Mouse (Mus musculus): ENCODE data around the gene Sec23a. TPM values are rescaled to one million over a fixed set of nuclear protein-coding genes. Genes with fewer than 3 reads are reported as not detected.
A peak's percentile ranks its signal among the peaks of the same experiment; 100 is the strongest.
"Not testable (repeated sequence)": the region's sequence is repeated elsewhere in the genome, so short reads cannot be mapped to it uniquely, and the experiment has no call there.

The Sec23a gene
- polyA plus RNA-seq (2015; fragmentation: Nextera tagmentation; extraction: Ambion mirVana): 43.2 and 48.4 TPM in 2 replicates

- H3K36me3 ChIP-seq (replicated peaks; ENCODE audit: insufficient read depth, low read length): 0 out of 2 replicates have a peak, but pooled peaks cover 7% of the 10 kb centered on the region
- peak within 1 kb of the TSS; percentile 98 for H3K27ac ChIP-seq (ENCODE audit: low read depth)
- TF ChIP-seq EP300 (IDR thresholded peaks at IDR 0.05; ENCODE audit: low read depth) (peak; percentile 60; the same call in 1 of the 2 replicates), CTCF (IDR thresholded peaks at IDR 0.05; ENCODE audit: low read depth) (no peak)
- peak within 1 kb of the TSS; percentile 77 for H3K4me3 ChIP-seq (ENCODE audit: low read depth, low read length)
- peaks cover 10% of the 10 kb centered on the region for H3K4me1 ChIP-seq (ENCODE audit: insufficient read depth)
- ATAC-seq: peak; percentile 94
- H3K9ac ChIP-seq (replicated peaks): peak within 1 kb of the TSS; percentile 83
- H3K9me3 ChIP-seq (ENCODE audit: low read length): no peaks in the 10 kb centered on the region
- peak within 1 kb of the TSS; percentile 80 for H3K4me2 ChIP-seq (ENCODE audit: low read depth, low read length)
- WGBS (ENCODE audit: insufficient replicate concordance): under 1% methylated on average over 48 of the region's 48 CpGs
- peak; percentile 100 for DNase-seq
- H3K27me3 ChIP-seq (ENCODE audit: insufficient read depth, low read length): no peaks in the 10 kb centered on the region
Measured at GRCm38 (mm10) chr12:59011844-59012709, at the start of gene Sec23a. TSS of gene Sec23a (minus strand) at chr12:59012017.

DNA sequence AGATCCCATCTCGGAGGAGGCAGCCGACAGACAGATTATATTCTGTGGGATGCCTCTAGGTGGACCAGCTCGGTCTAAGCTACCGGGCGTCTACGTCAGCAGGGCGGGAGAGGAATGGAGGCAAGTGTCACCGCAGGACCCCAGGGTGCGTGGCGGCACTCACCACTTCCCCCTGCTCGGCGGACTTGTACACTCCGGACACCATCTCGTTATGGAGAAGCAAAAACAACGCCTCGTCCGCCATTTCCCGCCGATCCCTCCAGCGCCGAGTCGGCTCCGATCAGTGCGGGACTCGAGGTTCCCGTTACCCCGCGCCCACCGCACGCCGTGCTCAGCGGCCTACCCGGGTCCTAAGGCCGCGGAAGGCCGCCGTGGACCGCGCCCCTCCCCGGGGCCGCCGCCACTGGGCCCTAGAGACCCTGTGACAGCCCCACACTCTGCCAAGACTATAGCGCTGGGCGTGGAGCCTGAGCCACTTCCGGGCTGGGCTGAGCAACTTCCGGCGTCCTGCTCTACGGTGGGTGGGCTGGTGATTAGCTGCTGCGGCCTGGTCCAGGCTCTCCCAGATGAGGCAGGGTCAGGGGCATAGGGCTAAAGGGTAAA is 49.3 kb upstream of the Sec23a start, which contains the start of gene Trappc6b:
Gene Trappc6b (minus strand): TSS at position 480 of the 603 bp plus-strand sequence.
- Histone ChIP-seq H3K36me3 (replicated peaks; ENCODE audit: insufficient read depth, low read length) (peaks cover 4% of the 10 kb centered on the region), H3K9me3 (ENCODE audit: low read length) (no peaks in the 10 kb centered on the region), H3K4me1 (ENCODE audit: insufficient read depth) (peaks cover 16% of the 10 kb centered on the region; the same call in 1 of the 2 replicates), H3K27ac (ENCODE audit: low read depth) (peak within 1 kb of the TSS; percentile 94), H3K4me3 (ENCODE audit: low read depth, low read length) (peak within 1 kb of the TSS; percentile 91), H3K4me2 (ENCODE audit: low read depth, low read length) (peak within 1 kb of the TSS; percentile 82), H3K9ac (replicated peaks) (peak within 1 kb of the TSS; percentile 94), H3K27me3 (ENCODE audit: insufficient read depth, low read length) (no peaks in the 10 kb centered on the region)
- DNase-seq: peak; percentile 86
- peak; percentile 96 for ATAC-seq
- TF ChIP-seq CTCF (IDR thresholded peaks at IDR 0.05; ENCODE audit: low read depth): peak; percentile 45
- no peak for TF ChIP-seq EP300 (IDR thresholded peaks at IDR 0.05; ENCODE audit: low read depth)
- WGBS (ENCODE audit: insufficient replicate concordance): under 1% methylated on average over 49 of the region's 49 CpGs

DNA sequence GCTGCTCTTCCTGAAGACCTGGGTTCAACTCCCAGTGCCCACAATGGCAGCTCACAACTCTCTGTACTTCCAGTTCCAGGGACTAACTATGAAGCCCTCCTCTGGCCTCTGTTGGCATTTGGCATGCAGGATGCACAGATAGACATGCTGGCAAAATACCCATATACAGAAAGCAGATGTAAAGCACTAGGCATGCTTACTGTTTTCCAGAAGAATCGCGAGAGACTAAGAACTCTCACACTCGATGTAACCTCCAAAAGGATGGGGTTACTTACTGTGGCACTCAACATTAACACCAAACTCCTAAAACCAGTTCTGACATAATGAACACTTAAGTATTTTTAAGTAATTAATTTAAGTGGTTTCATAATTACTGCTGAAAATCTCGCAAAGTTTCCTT is 48.5 kb upstream of the Sec23a start:
- H3K9ac ChIP-seq (replicated peaks): peak overlapping the region; percentile 94
- peaks cover 13% of the 10 kb centered on the region; the same call in 1 of the 2 replicates for H3K4me1 ChIP-seq (ENCODE audit: insufficient read depth)
- H3K9me3 ChIP-seq (ENCODE audit: low read length): no peaks in the 10 kb centered on the region
- ATAC-seq (no peak), DNase-seq (no peak)
- WGBS (ENCODE audit: insufficient replicate concordance): 44% methylated on average over 4 of the region's 4 CpGs
- TF ChIP-seq CTCF (IDR thresholded peaks at IDR 0.05; ENCODE audit: low read depth) (no peak), EP300 (IDR thresholded peaks at IDR 0.05; ENCODE audit: low read depth) (no peak)
- peaks cover 4% of the 10 kb centered on the region for H3K36me3 ChIP-seq (replicated peaks; ENCODE audit: insufficient read depth, low read length)
- no peaks in the 10 kb centered on the region for H3K27me3 ChIP-seq (ENCODE audit: insufficient read depth, low read length)
- H3K4me3 ChIP-seq (ENCODE audit: low read depth, low read length): peak overlapping the region; percentile 91
- H3K27ac ChIP-seq (ENCODE audit: low read depth): peak overlapping the region; percentile 94
- peak overlapping the region; percentile 82 for H3K4me2 ChIP-seq (ENCODE audit: low read depth, low read length)

GRCm38 (mm10) chr12:59058242-59058641 is 46.4 kb upstream of the Sec23a start:
- not testable (repeated sequence) for H3K4me2 ChIP-seq (ENCODE audit: low read depth, low read length); DNase-seq; H3K4me3 ChIP-seq (ENCODE audit: low read depth, low read length); ATAC-seq; H3K36me3 ChIP-seq (replicated peaks; ENCODE audit: insufficient read depth, low read length); H3K9me3 ChIP-seq (ENCODE audit: low read length); H3K27me3 ChIP-seq (ENCODE audit: insufficient read depth, low read length); H3K9ac ChIP-seq (replicated peaks); H3K27ac ChIP-seq (ENCODE audit: low read depth)
- WGBS (ENCODE audit: insufficient replicate concordance): 81% methylated on average over 5 of the region's 5 CpGs
- H3K4me1 ChIP-seq (ENCODE audit: insufficient read depth): peaks cover 20% of the 10 kb centered on the region

- WGBS (ENCODE audit: insufficient replicate concordance): 94% methylated on average over 11 of the region's 11 CpGs
- H3K36me3 ChIP-seq (replicated peaks; ENCODE audit: insufficient read depth, low read length): peaks cover 9% of the 10 kb centered on the region
- no peaks in the 10 kb centered on the region for H3K9me3 ChIP-seq (ENCODE audit: low read length)
- H3K27ac ChIP-seq (ENCODE audit: low read depth): no peak overlapping the region
- H3K27me3 ChIP-seq (ENCODE audit: insufficient read depth, low read length): no peaks in the 10 kb centered on the region
- no peak for DNase-seq
- no peak for TF ChIP-seq CTCF (IDR thresholded peaks at IDR 0.05; ENCODE audit: low read depth)
- ATAC-seq: no peak
- no peak overlapping the region for H3K9ac ChIP-seq (replicated peaks)
- peaks cover 24% of the 10 kb centered on the region for H3K4me1 ChIP-seq (ENCODE audit: insufficient read depth)
- no peak overlapping the region for H3K4me3 ChIP-seq (ENCODE audit: low read depth, low read length)
- H3K4me2 ChIP-seq (ENCODE audit: low read depth, low read length): no peak overlapping the region
Measured at GRCm38 (mm10) chr12:59056222-59056621, 44.4 kb upstream of the Sec23a start.

- WGBS (ENCODE audit: insufficient replicate concordance): 69% methylated on average over 4 of the region's 4 CpGs
- peaks cover 11% of the 10 kb centered on the region for H3K36me3 ChIP-seq (replicated peaks; ENCODE audit: insufficient read depth, low read length)
- H3K4me3 ChIP-seq (ENCODE audit: low read depth, low read length): no peak overlapping the region
- no peak overlapping the region for H3K9ac ChIP-seq (replicated peaks)
- peaks cover 24% of the 10 kb centered on the region for H3K4me1 ChIP-seq (ENCODE audit: insufficient read depth)
- no peaks in the 10 kb centered on the region for H3K9me3 ChIP-seq (ENCODE audit: low read length)
- no peaks in the 10 kb centered on the region for H3K27me3 ChIP-seq (ENCODE audit: insufficient read depth, low read length)
- no peak overlapping the region for H3K4me2 ChIP-seq (ENCODE audit: low read depth, low read length)
- TF ChIP-seq CTCF (IDR thresholded peaks at IDR 0.05; ENCODE audit: low read depth) (no peak), EP300 (IDR thresholded peaks at IDR 0.05; ENCODE audit: low read depth) (no peak)
- no peak overlapping the region for H3K27ac ChIP-seq (ENCODE audit: low read depth)
- no peak for ATAC-seq
- DNase-seq: no peak
Measured at GRCm38 (mm10) chr12:59055196-59055850, 43.5 kb upstream of the Sec23a start.
